Mouse (Mus musculus) small intestine, adult 2 months (tissue): ENCODE measurements around the gene Izumo1. TPM values are rescaled to one million over a fixed set of nuclear protein-coding genes. Genes with fewer than 3 reads are reported as not detected.
A peak's percentile ranks its signal among the peaks of the same experiment; 100 is the strongest.

Experiments
- H3K27ac ChIP-seq: fragments of 200-500 bp; 2 replicates; pipeline ENCODE4 v1.5.1; 2012; ENCODE audit warnings: low read depth, low read length, control low read depth, inconsistent platforms; ENCODE audit not compliant: insufficient read depth
- H3K27me3 ChIP-seq: fragments of 200-500 bp; 2 replicates; pipeline ENCODE4 v1.6.1; 2012; ENCODE audit warnings: mild to moderate bottlenecking, moderate library complexity, low read length, inconsistent platforms; ENCODE audit not compliant: control insufficient read depth, insufficient read depth
- H3K36me3 ChIP-seq: fragments of 200-500 bp; 2 replicates; pipeline ENCODE4 v1.6.1; 2012; ENCODE audit warnings: mild to moderate bottlenecking, low read length, control low read depth, inconsistent platforms; ENCODE audit not compliant: control insufficient read depth, insufficient read depth
- H3K4me1 ChIP-seq: fragments of 200-500 bp; 2 replicates; pipeline ENCODE4 v1.6.1; 2012; ENCODE audit warnings: low read length, inconsistent platforms, mixed read lengths; ENCODE audit not compliant: control insufficient read depth, insufficient read depth, insufficient read length
- H3K4me3 ChIP-seq: fragments of 200-500 bp; 2 replicates; pipeline ENCODE4 v1.5.1; 2012; ENCODE audit warnings: low read depth, mild to moderate bottlenecking, control low read depth, inconsistent platforms, low read length, moderate library complexity
- CTCF ChIP-seq: fragments of 200-500 bp; IDR thresholded peaks from 2 replicates; pipeline ENCODE4 v1.5.1; 2012; ENCODE audit warnings: low read depth, mild to moderate bottlenecking, control low read depth, inconsistent platforms, low read length, moderate library complexity, mixed read lengths; ENCODE audit not compliant: insufficient replicate concordance, insufficient read length; ENCODE audit errors: extremely low read depth
- POLR2A ChIP-seq: fragments of 200-500 bp; IDR thresholded peaks from 2 replicates; pipeline ENCODE4 v1.6.1; 2012; ENCODE audit warnings: low read depth, mild to moderate bottlenecking, control low read depth, inconsistent platforms, low read length, moderate library complexity
- WGBS: fragments of 180-500 bp; shearing (Covaris S2); methylation state at CpG from one replicate; pipeline ENCODE4 v1.1.7; 2018; 5-methylcytosine and 5-hydroxymethylcytosine counted together
- polyA plus RNA-seq: library from polyadenylated mRNA; depleted of rRNA; stranded (reverse); fragments of >200 nt; gene quantifications from 2 replicates; pipeline ENCODE4 v1.2.3, GENCODE M21; 2012; rRNA removed

Gene Izumo1
- 0.24 and 0.25 TPM in 2 replicates for polyA plus RNA-seq

- peaks cover 5% of the 10 kb centered on the region for H3K4me1 ChIP-seq
- H3K36me3 ChIP-seq: no peaks in the 10 kb centered on the region
- WGBS: 40% methylated on average over 9 of the region's 9 CpGs
- no peak within 1 kb of the TSS for H3K4me3 ChIP-seq
- peaks cover 24% of the 10 kb centered on the region for H3K27me3 ChIP-seq
- H3K27ac ChIP-seq: no peak within 1 kb of the TSS
- TF ChIP-seq POLR2A (no peak), CTCF (no peak)
Observed at GRCm38 (mm10) chr7:45621443-45621842, at the start of gene Izumo1. Gene Izumo1 (plus strand): TSS chr7:45621811.

- Histone ChIP-seq H3K4me3 (no peak overlapping the region), H3K27me3 (no peaks in the 10 kb centered on the region), H3K27ac (no peak overlapping the region), H3K4me1 (peaks cover 33% of the 10 kb centered on the region), H3K36me3 (peaks cover 20% of the 10 kb centered on the region)
- 3% methylated on average over 1 of the region's 1 CpGs for WGBS
- TF ChIP-seq CTCF (no peak), POLR2A (no peak)
Observed at GRCm38 (mm10) chr7:45571966-45572365, 49.6 kb upstream of the Izumo1 start.

GRCm38 (mm10) chr7:45573954-45574353, 47.7 kb upstream of the Izumo1 start:
- no peaks in the 10 kb centered on the region for H3K27me3 ChIP-seq
- TF ChIP-seq CTCF (no peak), POLR2A (no peak)
- peak overlapping the region; percentile 76; the same call in 1 of the 2 replicates for H3K27ac ChIP-seq
- peaks cover 20% of the 10 kb centered on the region for H3K36me3 ChIP-seq
- WGBS: 26% methylated on average over 8 of the region's 8 CpGs
- peak overlapping the region; percentile 78 for H3K4me3 ChIP-seq
- peaks cover 22% of the 10 kb centered on the region for H3K4me1 ChIP-seq

- TF ChIP-seq CTCF: no peak
- peak; percentile 91; the same call in 1 of the 2 replicates for TF ChIP-seq POLR2A
- H3K4me3 ChIP-seq: peak overlapping the region; percentile 78
- peak overlapping the region; percentile 76 for H3K27ac ChIP-seq
- peaks cover 22% of the 10 kb centered on the region for H3K4me1 ChIP-seq
- H3K27me3 ChIP-seq: no peaks in the 10 kb centered on the region
- peaks cover 20% of the 10 kb centered on the region for H3K36me3 ChIP-seq
- WGBS: 37% methylated on average over 15 of the region's 15 CpGs
Observed at GRCm38 (mm10) chr7:45574472-45575379, 46.9 kb upstream of the Izumo1 start.

- Histone ChIP-seq H3K4me1 (no peaks in the 10 kb centered on the region; the same call in 1 of the 2 replicates), H3K4me3 (no peak overlapping the region), H3K27me3 (no peaks in the 10 kb centered on the region), H3K36me3 (peaks cover 7% of the 10 kb centered on the region; the same call in 1 of the 2 replicates), H3K27ac (no peak overlapping the region)
- 95% methylated on average over 6 of the region's 6 CpGs for WGBS
- TF ChIP-seq POLR2A: no peak
- no peak for TF ChIP-seq CTCF
Observed at GRCm38 (mm10) chr7:45585923-45586322, 35.7 kb upstream of the Izumo1 start.

GRCm38 (mm10) chr7:45587631-45588592, 33.7 kb upstream of the Izumo1 start:
- TF ChIP-seq POLR2A: no peak
- TF ChIP-seq CTCF: no peak
- 94% methylated on average over 23 of the region's 23 CpGs for WGBS
- Histone ChIP-seq H3K27ac (no peak overlapping the region), H3K36me3 (peaks cover 5% of the 10 kb centered on the region; the same call in 1 of the 2 replicates), H3K4me3 (no peak overlapping the region), H3K27me3 (no peaks in the 10 kb centered on the region), H3K4me1 (no peaks in the 10 kb centered on the region; the same call in 1 of the 2 replicates)
